In the genomic region with DNA sequence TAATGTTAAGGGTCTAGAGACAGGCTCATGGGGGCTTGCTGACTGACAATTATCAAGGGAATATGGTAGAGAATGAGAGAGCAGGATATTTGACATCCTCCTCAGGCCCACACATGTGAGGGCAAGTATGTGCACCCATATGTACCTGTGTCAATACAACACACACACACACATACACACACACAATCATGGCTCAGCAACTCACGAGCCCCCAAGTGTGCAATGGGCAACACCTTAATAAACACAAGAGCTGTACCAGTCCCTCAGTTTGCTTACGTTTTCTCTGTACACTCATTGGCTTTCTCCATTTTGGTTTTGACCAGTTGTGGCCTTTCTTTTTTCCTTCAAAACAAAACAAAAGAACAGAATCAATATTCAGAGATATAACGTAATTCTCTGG, we compare ENCODE assay signal across 26 mouse cellular contexts. TPM values are rescaled to one million over a fixed set of nuclear protein-coding genes. Genes with fewer than 3 reads are reported as not detected.
"Had no signal": no experiment of that assay in that cellular context is flagged by ENCODE, and none has a peak within 500 bp of the region (broad histone marks: within the 10 kb centered on the region; RNA-seq: fewer than 3 reads in every experiment).

No protein-coding gene starts in this region.

RNA-seq across cellular contexts. Expression of gene Gm10553, which starts 15.2 kb away (rescaled TPM):
- polyA plus RNA-seq: heart, embryonic 11.5 days; heart, embryonic 12.5 days; heart, embryonic 13.5 days; heart, embryonic 14.5 days; heart, embryonic 15.5 days; heart, embryonic 16.5 days; heart, postnatal 0 days; hindbrain, embryonic 10.5 days; hindbrain, embryonic 11.5 days; hindbrain, embryonic 12.5 days; hindbrain, embryonic 13.5 days; hindbrain, embryonic 14.5 days; hindbrain, embryonic 15.5 days; hindbrain, embryonic 16.5 days; hindbrain, postnatal 0 days; inflammation-experienced regulatory T-cells, adult 6 months; intestine, embryonic 14.5 days; intestine, embryonic 15.5 days; intestine, embryonic 16.5 days; intestine, postnatal 0 days; kidney, adult 2 months; kidney, embryonic 14.5 days; kidney, embryonic 15.5 days; kidney, embryonic 16.5 days; kidney, postnatal 0 days; large intestine, adult 2 months had no signal

RNA-seq across cellular contexts. Expression of gene A530032D15Rik, which starts 24.9 kb away (rescaled TPM):
- polyA plus RNA-seq: heart, embryonic 11.5 days; heart, embryonic 12.5 days; heart, embryonic 13.5 days; heart, embryonic 14.5 days; heart, embryonic 15.5 days; heart, embryonic 16.5 days; heart, postnatal 0 days; hindbrain, embryonic 10.5 days; hindbrain, embryonic 11.5 days; hindbrain, embryonic 12.5 days; hindbrain, embryonic 13.5 days; hindbrain, embryonic 14.5 days; hindbrain, embryonic 15.5 days; hindbrain, embryonic 16.5 days; hindbrain, postnatal 0 days; intestine, embryonic 14.5 days; intestine, embryonic 15.5 days; intestine, embryonic 16.5 days; intestine, postnatal 0 days; kidney, adult 2 months; kidney, embryonic 14.5 days; kidney, embryonic 15.5 days; kidney, embryonic 16.5 days; kidney, postnatal 0 days had no signal
